Mouse (Mus musculus) thymus, postnatal 0 days (tissue): ENCODE results near the gene Omp. TPM values are rescaled to one million over a fixed set of nuclear protein-coding genes. Genes with fewer than 3 reads are reported as not detected.
"Not testable (repeated sequence)": the region's sequence is repeated elsewhere in the genome, so short reads cannot be mapped to it uniquely, and the experiment has no call there.

ENCODE experiments used
- DNase-seq: peaks from one replicate; pipeline ENCODE4 v3.0.0-alpha.2; 2015; ENCODE audit warnings: low spot score
- polyA plus RNA-seq: library from polyadenylated mRNA; unstranded; fragments of >200 nt; fragmentation: Nextera tagmentation; extraction: Ambion mirVana; gene quantifications from 2 replicates; pipeline ENCODE4 v1.2.1, GENCODE M21; 2015

The Omp gene
- 0.55 and 0.70 TPM in 2 replicates for polyA plus RNA-seq

DNA sequence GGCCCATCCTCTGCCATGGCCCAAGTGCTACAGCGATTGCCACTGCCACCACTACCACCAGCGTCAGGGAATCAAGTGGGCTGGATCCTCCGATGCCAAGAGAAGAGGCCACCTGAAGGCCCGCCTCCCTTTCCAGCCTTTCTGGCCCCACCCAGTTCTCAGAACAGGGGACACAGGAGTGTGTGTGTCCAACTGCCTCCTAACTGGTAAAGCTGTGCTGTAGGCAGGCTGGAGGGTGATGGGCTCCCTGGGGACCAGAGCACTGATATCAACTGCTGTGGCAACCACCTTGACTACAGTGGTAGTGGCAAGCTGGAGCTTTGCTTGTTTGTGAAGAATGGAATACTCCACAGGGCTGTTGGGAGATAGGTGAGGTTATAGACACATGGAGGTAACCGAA lies at the start of gene Omp:
TSS of gene Omp (minus strand) at position 101 of the 400 bp plus-strand sequence.
- DNase-seq, result no peak

GRCm38 (mm10) chr7:98194026-98194792 lies 48.9 kb upstream of the Omp start:
- peak; percentile 62 for DNase-seq

- peak; percentile 46 for DNase-seq
Measured at GRCm38 (mm10) chr7:98193515-98194025, 48.3 kb upstream of the Omp start.

GRCm38 (mm10) chr7:98191571-98192250 lies 46.4 kb upstream of the Omp start:
- DNase-seq, result no peak

GRCm38 (mm10) chr7:98190578-98190977 lies 45.3 kb upstream of the Omp start:
- DNase-seq, result peak; percentile 25

- DNase-seq, result no peak
Measured at GRCm38 (mm10) chr7:98189745-98190144, 44.4 kb upstream of the Omp start.

DNA sequence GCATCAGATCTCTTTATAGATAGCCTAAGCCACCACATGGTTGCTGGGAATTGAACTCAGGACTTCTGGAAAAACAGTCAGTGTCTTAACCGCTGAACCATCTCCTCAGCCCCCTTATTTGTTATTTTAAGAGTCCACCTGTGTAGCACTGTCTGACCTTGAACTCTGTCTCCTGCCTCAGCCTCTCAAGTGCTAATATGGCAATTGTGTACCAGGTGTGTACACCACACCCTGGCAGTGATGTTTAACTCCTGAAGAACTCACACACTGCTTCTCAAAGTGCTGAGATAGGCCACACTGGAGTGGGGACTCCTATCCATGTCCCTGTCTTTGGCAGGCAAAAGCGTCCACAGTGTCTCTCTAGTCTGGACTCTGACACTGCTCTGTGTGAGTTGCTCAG lies 43.4 kb upstream of the Omp start:
- no peak for DNase-seq

- no peak for DNase-seq
Measured at GRCm38 (mm10) chr7:98188238-98188637, 42.9 kb upstream of the Omp start.

DNA sequence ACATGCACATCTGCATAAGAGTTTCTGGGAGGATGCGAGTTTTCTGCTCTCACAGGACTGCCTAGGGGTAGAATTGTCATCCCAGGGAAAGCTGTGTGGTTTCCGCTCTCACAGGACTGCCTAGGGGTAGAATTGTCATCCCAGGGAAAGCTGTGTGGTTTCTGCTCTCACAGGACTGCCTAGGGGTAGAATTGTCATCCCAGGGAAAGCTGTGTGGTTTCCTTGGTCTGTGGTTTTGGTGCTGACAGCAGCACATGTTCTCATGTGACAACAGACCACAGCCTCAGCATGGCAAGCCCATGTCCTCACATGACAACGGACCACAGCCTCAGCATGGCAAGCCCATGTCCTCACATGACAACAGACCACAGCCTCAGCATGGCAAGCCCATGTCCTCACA lies 42.0 kb upstream of the Omp start:
- not testable (repeated sequence) for DNase-seq

- no peak for DNase-seq
Measured at GRCm38 (mm10) chr7:98186637-98187036, 41.3 kb upstream of the Omp start.

DNA sequence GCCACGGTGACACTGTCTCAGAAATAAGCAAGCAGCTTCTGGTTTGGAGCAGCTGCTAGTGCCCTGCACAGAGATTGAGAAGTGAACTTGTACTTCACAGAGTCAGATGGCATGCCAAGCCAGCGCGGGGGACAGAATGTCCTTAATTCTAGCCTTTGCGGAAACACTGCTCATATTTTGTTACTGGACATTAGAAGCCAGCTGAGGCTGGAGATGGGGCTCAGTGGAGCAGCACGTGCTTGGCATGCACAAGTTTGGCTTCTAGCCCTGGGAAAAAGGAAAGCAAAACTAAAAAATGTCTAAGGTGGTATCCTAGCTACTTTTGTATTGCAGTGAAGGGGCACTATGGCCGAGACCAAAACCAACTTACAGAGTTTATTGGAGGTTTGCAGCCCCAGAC lies 40.0 kb upstream of the Omp start:
- no peak for DNase-seq

DNA sequence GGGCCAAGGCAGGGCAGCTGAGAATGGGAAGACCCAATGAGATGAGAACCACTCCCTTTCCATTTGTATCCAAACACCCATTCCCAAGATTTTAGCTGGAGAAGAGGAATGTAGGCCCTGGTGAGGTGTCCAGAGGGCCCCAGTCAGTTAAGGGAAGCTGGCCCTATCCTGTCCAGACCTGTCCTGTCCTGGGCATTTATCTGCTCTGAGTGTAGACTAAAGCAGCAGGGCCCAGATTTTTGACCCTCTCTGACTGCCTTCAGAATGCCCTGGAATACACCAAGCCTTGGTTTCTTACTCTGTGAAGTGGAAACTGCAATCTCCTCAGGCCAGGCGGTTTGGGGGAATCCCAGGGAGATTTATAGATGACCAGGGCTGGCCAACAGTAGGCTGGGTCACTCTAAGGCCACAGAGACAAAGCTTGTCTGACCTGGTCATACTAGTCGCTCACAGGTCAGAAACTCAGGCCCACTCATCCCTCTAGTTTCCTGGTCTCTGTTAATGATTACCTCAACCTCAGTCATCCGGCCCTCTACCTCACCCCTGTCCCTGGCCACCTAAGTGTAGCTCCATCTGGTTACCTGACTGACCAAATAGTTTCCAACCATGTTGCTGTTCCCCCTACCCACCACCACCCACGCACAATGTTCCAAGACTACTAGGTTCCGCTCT lies 33.4 kb upstream of the Omp start:
- no peak for DNase-seq

- DNase-seq, result peak; percentile 89
Measured at GRCm38 (mm10) chr7:98177929-98178559, 32.7 kb upstream of the Omp start, which contains the start of gene Capn5. Gene Capn5 (minus strand): TSS chr7:98178274.

GRCm38 (mm10) chr7:98177566-98177928 lies 32.2 kb upstream of the Omp start:
- DNase-seq, result no peak

GRCm38 (mm10) chr7:98177071-98177485 lies 31.8 kb upstream of the Omp start:
- peak; percentile 47 for DNase-seq

GRCm38 (mm10) chr7:98176322-98177070 lies 31.2 kb upstream of the Omp start:
- DNase-seq, result peak; percentile 57

GRCm38 (mm10) chr7:98174883-98175755 lies 29.8 kb upstream of the Omp start:
- no peak for DNase-seq

- no peak for DNase-seq
Measured at GRCm38 (mm10) chr7:98173408-98173807, 28.1 kb upstream of the Omp start.

- DNase-seq, result no peak
Measured at GRCm38 (mm10) chr7:98172661-98173060, 27.4 kb upstream of the Omp start.
